Mouse (Mus musculus) midbrain, embryonic 12.5 days (tissue): ENCODE data around the gene 2310022A10Rik. TPM values are rescaled to one million over a fixed set of nuclear protein-coding genes. Genes with fewer than 3 reads are reported as not detected.

ENCODE experiments used
- ATAC-seq: fragments of 200-750 bp; cut with Nextera tagmentation; 2 replicates; pipeline ENCODE4 v1.8.0; 2017; ENCODE audit warnings: low read depth, moderate TSS enrichment, moderate library complexity; ENCODE audit not compliant: low FRiP score
- H3K27ac ChIP-seq: fragments of 300-500 bp; sonication (generic); replicated peaks from 2 replicates; pipeline ENCODE4 v1.5.1; 2016; ENCODE audit warnings: mild to moderate bottlenecking
- H3K27me3 ChIP-seq: fragments of 300-500 bp; sonication (generic); 2 replicates; pipeline ENCODE4 v1.6.1; 2016; ENCODE audit warnings: mild to moderate bottlenecking
- H3K36me3 ChIP-seq: fragments of 300-500 bp; sonication (generic); 2 replicates; pipeline ENCODE4 v1.6.1; 2016
- H3K4me1 ChIP-seq: fragments of 300-500 bp; sonication (generic); 2 replicates; pipeline ENCODE4 v1.6.1; 2016
- H3K4me2 ChIP-seq: fragments of 300-500 bp; sonication (generic); replicated peaks from 2 replicates; pipeline ENCODE4 v1.6.1; 2016; ENCODE audit warnings: mild to moderate bottlenecking, moderate library complexity
- H3K4me3 ChIP-seq: fragments of 300-500 bp; sonication (generic); 2 replicates; pipeline ENCODE4 v1.5.1; 2016; ENCODE audit warnings: mild to moderate bottlenecking
- H3K9ac ChIP-seq: fragments of 300-500 bp; sonication (generic); replicated peaks from 2 replicates; pipeline ENCODE4 v1.6.1; 2016; ENCODE audit warnings: mild to moderate bottlenecking, moderate library complexity
- H3K9me3 ChIP-seq: fragments of 300-500 bp; sonication (generic); 2 replicates; pipeline ENCODE4 v1.6.1; 2016; ENCODE audit warnings: mild to moderate bottlenecking
- WGBS: fragments of 180-500 bp; shearing (Covaris S2); methylation state at CpG from one replicate; pipeline ENCODE4 v1.1.7; 2016; 5-methylcytosine and 5-hydroxymethylcytosine counted together
- polyA plus RNA-seq: library from polyadenylated mRNA; unstranded; fragments of >200 nt; fragmentation: Nextera tagmentation; extraction: Ambion mirVana; gene quantifications from 2 replicates; pipeline ENCODE4 v1.2.1, GENCODE M21; 2016

2310022A10Rik gene
- polyA plus RNA-seq, 1 experiment from 2014 or later: 37.4 TPM

- Histone ChIP-seq H3K9ac (peak overlapping the region; percentile 86), H3K9me3 (no peaks in the 10 kb centered on the region), H3K4me2 (peak overlapping the region; percentile 71), H3K27ac (peak overlapping the region; percentile 99), H3K4me3 (peak overlapping the region; percentile 74), H3K27me3 (no peaks in the 10 kb centered on the region), H3K4me1 (peaks cover 25% of the 10 kb centered on the region), H3K36me3 (0 out of 2 replicates have a peak, but pooled peaks cover 8% of the 10 kb centered on the region)
- 3% methylated on average over 17 of the region's 17 CpGs for WGBS
- peak; percentile 82; the same call in 1 of the 2 replicates for ATAC-seq
Measured at GRCm38 (mm10) chr7:27592217-27592929, 39.3 kb downstream of the 2310022A10Rik start.

GRCm38 (mm10) chr7:27592934-27593645 is 40.1 kb downstream of the 2310022A10Rik start:
- H3K4me3 ChIP-seq: peak overlapping the region; percentile 74
- peak overlapping the region; percentile 99; the same call in 1 of the 2 replicates for H3K27ac ChIP-seq
- H3K9ac ChIP-seq: peak overlapping the region; percentile 86
- no peaks in the 10 kb centered on the region for H3K27me3 ChIP-seq
- H3K36me3 ChIP-seq: 0 out of 2 replicates have a peak, but pooled peaks cover 8% of the 10 kb centered on the region
- WGBS: 77% methylated on average over 12 of the region's 12 CpGs
- no peak for ATAC-seq
- peak overlapping the region; percentile 71 for H3K4me2 ChIP-seq
- H3K9me3 ChIP-seq: no peaks in the 10 kb centered on the region
- peaks cover 25% of the 10 kb centered on the region for H3K4me1 ChIP-seq

GRCm38 (mm10) chr7:27596586-27597503 is 43.8 kb downstream of the 2310022A10Rik start:
- Histone ChIP-seq H3K4me1 (peaks cover 33% of the 10 kb centered on the region), H3K27me3 (no peaks in the 10 kb centered on the region), H3K4me3 (no peak overlapping the region), H3K9ac (no peak overlapping the region), H3K27ac (peak overlapping the region; percentile 30), H3K36me3 (0 out of 2 replicates have a peak, but pooled peaks cover 8% of the 10 kb centered on the region), H3K9me3 (no peaks in the 10 kb centered on the region), H3K4me2 (no peak overlapping the region)
- WGBS: 52% methylated on average over 10 of the region's 10 CpGs
- no peak for ATAC-seq

GRCm38 (mm10) chr7:27598053-27598452 is 45.0 kb downstream of the 2310022A10Rik start:
- Histone ChIP-seq H3K9me3 (no peaks in the 10 kb centered on the region), H3K27me3 (no peaks in the 10 kb centered on the region), H3K4me3 (no peak overlapping the region), H3K4me2 (no peak overlapping the region), H3K4me1 (peaks cover 27% of the 10 kb centered on the region), H3K9ac (no peak overlapping the region), H3K27ac (no peak overlapping the region), H3K36me3 (0 out of 2 replicates have a peak, but pooled peaks cover 8% of the 10 kb centered on the region)
- no peak for ATAC-seq
- 79% methylated on average over 7 of the region's 7 CpGs for whole genome bisulfite sequencing

GRCm38 (mm10) chr7:27601628-27602027 is 48.6 kb downstream of the 2310022A10Rik start:
- H3K4me1 ChIP-seq: peaks cover 14% of the 10 kb centered on the region
- H3K27me3 ChIP-seq: no peaks in the 10 kb centered on the region
- 79% methylated on average over 4 of the region's 4 CpGs for whole genome bisulfite sequencing
- no peak overlapping the region for H3K4me2 ChIP-seq
- H3K9me3 ChIP-seq: no peaks in the 10 kb centered on the region
- no peak for ATAC-seq
- H3K27ac ChIP-seq: no peak overlapping the region
- no peak overlapping the region for H3K4me3 ChIP-seq
- H3K9ac ChIP-seq: no peak overlapping the region
- H3K36me3 ChIP-seq: no peaks in the 10 kb centered on the region

GRCm38 (mm10) chr7:27602161-27602560 is 49.1 kb downstream of the 2310022A10Rik start:
- no peak for ATAC-seq
- Histone ChIP-seq H3K9me3 (no peaks in the 10 kb centered on the region), H3K9ac (no peak overlapping the region), H3K4me2 (no peak overlapping the region), H3K4me1 (peaks cover 10% of the 10 kb centered on the region), H3K36me3 (no peaks in the 10 kb centered on the region), H3K27me3 (no peaks in the 10 kb centered on the region), H3K27ac (no peak overlapping the region), H3K4me3 (no peak overlapping the region)
- WGBS: 84% methylated on average over 2 of the region's 2 CpGs

GRCm38 (mm10) chr7:27602835-27603234 is 49.8 kb downstream of the 2310022A10Rik start:
- 87% methylated on average over 7 of the region's 7 CpGs for WGBS
- Histone ChIP-seq H3K4me1 (peaks cover 16% of the 10 kb centered on the region; the same call in 1 of the 2 replicates), H3K4me2 (no peak overlapping the region), H3K4me3 (no peak overlapping the region), H3K27me3 (no peaks in the 10 kb centered on the region), H3K36me3 (no peaks in the 10 kb centered on the region), H3K9ac (no peak overlapping the region), H3K27ac (no peak overlapping the region), H3K9me3 (no peaks in the 10 kb centered on the region)
- no peak for ATAC-seq

- H3K9me3 ChIP-seq: no peaks in the 10 kb centered on the region
- H3K4me2 ChIP-seq: no peak overlapping the region
- no peak overlapping the region for H3K9ac ChIP-seq
- H3K36me3 ChIP-seq: peaks cover 12% of the 10 kb centered on the region
- H3K27ac ChIP-seq: no peak overlapping the region
- WGBS: 57% methylated on average over 5 of the region's 5 CpGs
- no peaks in the 10 kb centered on the region for H3K27me3 ChIP-seq
- H3K4me1 ChIP-seq: peaks cover 13% of the 10 kb centered on the region; the same call in 1 of the 2 replicates
- no peak for ATAC-seq
- H3K4me3 ChIP-seq: no peak overlapping the region
Measured at GRCm38 (mm10) chr7:27604661-27605348, 51.8 kb downstream of the 2310022A10Rik start.

GRCm38 (mm10) chr7:27605499-27606285 is 52.7 kb downstream of the 2310022A10Rik start:
- H3K4me1 ChIP-seq: peaks cover 13% of the 10 kb centered on the region; the same call in 1 of the 2 replicates
- no peaks in the 10 kb centered on the region for H3K27me3 ChIP-seq
- H3K36me3 ChIP-seq: peaks cover 21% of the 10 kb centered on the region
- no peak overlapping the region for H3K4me3 ChIP-seq
- WGBS: 84% methylated on average over 9 of the region's 9 CpGs
- 0 out of 2 replicates have a peak overlapping the region, but pooled peaks have one; percentile 15 for H3K9ac ChIP-seq
- H3K9me3 ChIP-seq: no peaks in the 10 kb centered on the region
- ATAC-seq: no peak
- H3K27ac ChIP-seq: no peak overlapping the region
- no peak overlapping the region for H3K4me2 ChIP-seq

- H3K4me1 ChIP-seq: peaks cover 9% of the 10 kb centered on the region; the same call in 1 of the 2 replicates
- H3K36me3 ChIP-seq: peaks cover 27% of the 10 kb centered on the region
- no peak overlapping the region for H3K4me2 ChIP-seq
- 74% methylated on average over 10 of the region's 10 CpGs for WGBS
- H3K9ac ChIP-seq: no peak overlapping the region
- H3K4me3 ChIP-seq: no peak overlapping the region
- no peak overlapping the region for H3K27ac ChIP-seq
- ATAC-seq: no peak
- no peaks in the 10 kb centered on the region for H3K27me3 ChIP-seq
- no peaks in the 10 kb centered on the region for H3K9me3 ChIP-seq
Measured at GRCm38 (mm10) chr7:27606481-27607254, 53.6 kb downstream of the 2310022A10Rik start.
